Mouse (Mus musculus) megakaryocyte, embryonic 14.5 days (primary cell): ENCODE data around the gene Gm16867.
"Not testable (repeated sequence)": the region's sequence is repeated elsewhere in the genome, so short reads cannot be mapped to it uniquely, and the experiment has no call there.

Experiments
- FLI1 ChIP-seq: IDR thresholded peaks from 2 replicates; pipeline ENCODE4 v1.6.1; 2012; ENCODE audit warnings: low read length, inconsistent platforms, mixed read lengths
- GATA1 ChIP-seq: IDR thresholded peaks from 3 replicates; pipeline ENCODE4 v1.6.1; 2012; ENCODE audit warnings: mixed read lengths, low read length, inconsistent platforms, borderline replicate concordance

DNA sequence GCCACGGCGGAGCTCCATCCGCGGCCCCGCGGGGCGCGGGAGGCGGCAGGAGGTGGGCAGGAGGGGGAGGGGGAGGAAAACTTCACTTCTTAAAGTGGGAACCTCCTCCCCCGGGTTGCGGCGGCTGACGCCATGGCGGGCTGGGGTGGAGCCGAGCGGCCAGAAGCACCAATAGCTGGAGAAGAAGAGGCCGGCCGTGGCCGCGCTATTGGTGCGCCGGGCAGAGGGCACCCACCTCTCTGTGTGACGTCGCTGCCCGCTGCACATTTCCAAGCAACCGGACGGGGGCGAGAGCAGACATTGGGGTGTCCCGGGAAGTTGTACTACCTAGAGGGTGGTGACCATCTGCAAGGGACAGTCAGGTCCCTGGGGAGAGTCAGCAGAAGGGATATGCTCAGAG is at the start of gene Gm16867:
- not testable (repeated sequence) for TF ChIP-seq GATA1, FLI1
